Mouse (Mus musculus): ENCODE measurements around the gene Egr4. TPM values are rescaled to one million over a fixed set of nuclear protein-coding genes. Genes with fewer than 3 reads are reported as not detected.

Gene Egr4
- polyA plus RNA-seq, 1 experiment from 2014 or later = not detected

GRCm38 (mm10) chr6:85511286-85512055, 1.9 kb downstream of the Egr4 start:
- no peak overlapping the region for H3K27ac ChIP-seq (replicated peaks)
- no peak overlapping the region for H3K9ac ChIP-seq (replicated peaks)
- peaks cover 26% of the 10 kb centered on the region for H3K4me1 ChIP-seq
- ATAC-seq (ENCODE audit: low FRiP score, low read depth) = 0 out of 2 replicates have a peak, but pooled peaks have one; percentile 11
- no peaks in the 10 kb centered on the region for H3K36me3 ChIP-seq
- H3K4me2 ChIP-seq (replicated peaks) = peak overlapping the region; percentile 66
- peak overlapping the region; percentile 46 for H3K4me3 ChIP-seq
- H3K27me3 ChIP-seq = peaks cover 84% of the 10 kb centered on the region
- under 1% methylated on average over 78 of the region's 88 CpGs for WGBS
- no peaks in the 10 kb centered on the region for H3K9me3 ChIP-seq

GRCm38 (mm10) chr6:85510476-85510875, 2.9 kb downstream of the Egr4 start:
- H3K36me3 ChIP-seq = no peaks in the 10 kb centered on the region
- H3K27me3 ChIP-seq = peaks cover 77% of the 10 kb centered on the region
- ATAC-seq (ENCODE audit: low FRiP score, low read depth) = no peak
- no peak overlapping the region for H3K4me2 ChIP-seq (replicated peaks)
- no peaks in the 10 kb centered on the region for H3K9me3 ChIP-seq
- peaks cover 26% of the 10 kb centered on the region for H3K4me1 ChIP-seq
- H3K4me3 ChIP-seq = no peak overlapping the region
- H3K27ac ChIP-seq (replicated peaks) = no peak overlapping the region
- no peak overlapping the region for H3K9ac ChIP-seq (replicated peaks)
- 2% methylated on average over 6 of the region's 6 CpGs for WGBS

GRCm38 (mm10) chr6:85508602-85509001, 4.8 kb downstream of the Egr4 start:
- no peak for ATAC-seq (ENCODE audit: low FRiP score, low read depth)
- Histone ChIP-seq H3K4me3 (no peak overlapping the region), H3K9me3 (no peaks in the 10 kb centered on the region), H3K4me2 (replicated peaks) (no peak overlapping the region), H3K9ac (replicated peaks) (no peak overlapping the region), H3K36me3 (no peaks in the 10 kb centered on the region), H3K4me1 (peaks cover 28% of the 10 kb centered on the region), H3K27me3 (peaks cover 71% of the 10 kb centered on the region), H3K27ac (replicated peaks) (no peak overlapping the region)
- WGBS = 44% methylated on average over 5 of the region's 5 CpGs

- Histone ChIP-seq H3K9ac (replicated peaks) (no peak overlapping the region), H3K9me3 (no peaks in the 10 kb centered on the region), H3K27ac (replicated peaks) (no peak overlapping the region), H3K36me3 (no peaks in the 10 kb centered on the region), H3K4me3 (no peak overlapping the region), H3K27me3 (peaks cover 40% of the 10 kb centered on the region), H3K4me1 (peaks cover 21% of the 10 kb centered on the region), H3K4me2 (replicated peaks) (no peak overlapping the region)
- 47% methylated on average over 2 of the region's 2 CpGs for WGBS
- no peak for ATAC-seq (ENCODE audit: low FRiP score, low read depth)
These were observed 8.5 kb downstream of the Egr4 start for GRCm38 (mm10) chr6:85504908-85505307.

- 0% methylated on average over 13 of the region's 22 CpGs for WGBS
These were observed 10.5 kb downstream of the Egr4 start, which contains the start of gene Fbxo41 for GRCm38 (mm10) chr6:85502911-85503250. Fbxo41 (minus strand) TSS chr6:85502994.

GRCm38 (mm10) chr6:85502103-85502910, 11.1 kb downstream of the Egr4 start:
- H3K36me3 ChIP-seq = no peaks in the 10 kb centered on the region
- H3K4me2 ChIP-seq (replicated peaks) = peak overlapping the region; percentile 80
- 2% methylated on average over 37 of the region's 37 CpGs for WGBS
- H3K4me3 ChIP-seq = peak overlapping the region; percentile 68
- peak overlapping the region; percentile 71 for H3K27ac ChIP-seq (replicated peaks)
- peak overlapping the region; percentile 80 for H3K9ac ChIP-seq (replicated peaks)
- H3K9me3 ChIP-seq = no peaks in the 10 kb centered on the region
- H3K27me3 ChIP-seq = peaks cover 23% of the 10 kb centered on the region
- H3K4me1 ChIP-seq = peaks cover 21% of the 10 kb centered on the region
- ATAC-seq (ENCODE audit: low FRiP score, low read depth) = peak; percentile 87

More at GRCm38 (mm10) chr6:85502911-85503250, 10.5 kb downstream of the Egr4 start, which contains the start of gene Fbxo41:
- H3K27ac ChIP-seq (replicated peaks) = peak within 1 kb of the TSS; percentile 71
- H3K4me3 ChIP-seq = peak within 1 kb of the TSS; percentile 68
- H3K4me1 ChIP-seq = peaks cover 21% of the 10 kb centered on the region
- ATAC-seq (ENCODE audit: low FRiP score, low read depth) = peak; percentile 90
- H3K4me2 ChIP-seq (replicated peaks) = peak within 1 kb of the TSS; percentile 80
- peak within 1 kb of the TSS; percentile 80 for H3K9ac ChIP-seq (replicated peaks)
- no peaks in the 10 kb centered on the region for H3K9me3 ChIP-seq
- peaks cover 23% of the 10 kb centered on the region for H3K27me3 ChIP-seq
- H3K36me3 ChIP-seq = no peaks in the 10 kb centered on the region

- WGBS = 7% methylated on average over 6 of the region's 6 CpGs
- Histone ChIP-seq H3K9ac (replicated peaks) (peak overlapping the region; percentile 80), H3K27me3 (peaks cover 20% of the 10 kb centered on the region), H3K9me3 (no peaks in the 10 kb centered on the region), H3K4me2 (replicated peaks) (peak overlapping the region; percentile 80), H3K36me3 (no peaks in the 10 kb centered on the region), H3K27ac (replicated peaks) (peak overlapping the region; percentile 71), H3K4me3 (peak overlapping the region; percentile 68), H3K4me1 (peaks cover 21% of the 10 kb centered on the region)
- no peak; the same call in 1 of the 2 replicates for ATAC-seq (ENCODE audit: low FRiP score, low read depth)
These were observed 11.8 kb downstream of the Egr4 start for GRCm38 (mm10) chr6:85501571-85502102.

GRCm38 (mm10) chr6:85500416-85500815, 13.0 kb downstream of the Egr4 start:
- peaks cover 21% of the 10 kb centered on the region for H3K4me1 ChIP-seq
- H3K27ac ChIP-seq (replicated peaks) = no peak overlapping the region
- peaks cover 17% of the 10 kb centered on the region for H3K27me3 ChIP-seq
- no peaks in the 10 kb centered on the region for H3K36me3 ChIP-seq
- no peak for ATAC-seq (ENCODE audit: low FRiP score, low read depth)
- 75% methylated on average over 1 of the region's 1 CpGs for WGBS
- no peak overlapping the region for H3K4me3 ChIP-seq
- no peaks in the 10 kb centered on the region for H3K9me3 ChIP-seq
- H3K9ac ChIP-seq (replicated peaks) = no peak overlapping the region
- H3K4me2 ChIP-seq (replicated peaks) = no peak overlapping the region

- no peaks in the 10 kb centered on the region for H3K36me3 ChIP-seq
- no peaks in the 10 kb centered on the region for H3K9me3 ChIP-seq
- 72% methylated on average over 9 of the region's 9 CpGs for WGBS
- H3K27me3 ChIP-seq = peaks cover 1% of the 10 kb centered on the region
- no peak overlapping the region for H3K4me3 ChIP-seq
- no peak for ATAC-seq (ENCODE audit: low FRiP score, low read depth)
- H3K9ac ChIP-seq (replicated peaks) = no peak overlapping the region
- peaks cover 14% of the 10 kb centered on the region for H3K4me1 ChIP-seq
- H3K4me2 ChIP-seq (replicated peaks) = no peak overlapping the region
- H3K27ac ChIP-seq (replicated peaks) = no peak overlapping the region
These were observed 15.2 kb downstream of the Egr4 start for GRCm38 (mm10) chr6:85498147-85498546.

GRCm38 (mm10) chr6:85496976-85497375, 16.4 kb downstream of the Egr4 start:
- Histone ChIP-seq H3K4me1 (peaks cover 5% of the 10 kb centered on the region), H3K9me3 (no peaks in the 10 kb centered on the region)
- ATAC-seq (ENCODE audit: low FRiP score, low read depth) = no peak

GRCm38 (mm10) chr6:85491606-85492005, 21.8 kb downstream of the Egr4 start:
- H3K4me2 ChIP-seq (replicated peaks) = no peak overlapping the region
- ATAC-seq (ENCODE audit: low FRiP score, low read depth) = no peak
- no peak overlapping the region for H3K9ac ChIP-seq (replicated peaks)
- 84% methylated on average over 3 of the region's 3 CpGs for WGBS
- H3K27ac ChIP-seq (replicated peaks) = no peak overlapping the region
- H3K9me3 ChIP-seq = no peaks in the 10 kb centered on the region
- peaks cover 6% of the 10 kb centered on the region; the same call in 1 of the 2 replicates for H3K4me1 ChIP-seq
- peaks cover 10% of the 10 kb centered on the region; the same call in 1 of the 2 replicates for H3K27me3 ChIP-seq
- no peak overlapping the region for H3K4me3 ChIP-seq
- H3K36me3 ChIP-seq = no peaks in the 10 kb centered on the region

More at GRCm38 (mm10) chr6:85496976-85497375, 16.4 kb downstream of the Egr4 start:
- Histone ChIP-seq H3K4me2 (replicated peaks) (no peak overlapping the region), H3K27ac (replicated peaks) (no peak overlapping the region), H3K4me3 (no peak overlapping the region), H3K9ac (replicated peaks) (no peak overlapping the region), H3K27me3 (no peaks in the 10 kb centered on the region; the same call in 1 of the 2 replicates), H3K36me3 (no peaks in the 10 kb centered on the region)

GRCm38 (mm10) chr6:85490252-85490651, 23.1 kb downstream of the Egr4 start:
- H3K4me1 ChIP-seq = peaks cover 6% of the 10 kb centered on the region; the same call in 1 of the 2 replicates
- no peak overlapping the region for H3K27ac ChIP-seq (replicated peaks)
- no peak overlapping the region for H3K9ac ChIP-seq (replicated peaks)
- no peak overlapping the region for H3K4me2 ChIP-seq (replicated peaks)
- no peaks in the 10 kb centered on the region for H3K36me3 ChIP-seq
- no peaks in the 10 kb centered on the region for H3K9me3 ChIP-seq
- 89% methylated on average over 4 of the region's 4 CpGs for WGBS
- no peak overlapping the region for H3K4me3 ChIP-seq
- no peak for ATAC-seq (ENCODE audit: low FRiP score, low read depth)
- peaks cover 24% of the 10 kb centered on the region for H3K27me3 ChIP-seq

All from midbrain, embryonic 12.5 days (tissue).